Mouse (Mus musculus) cerebellum, adult 18-20 months (tissue): ENCODE results near the gene Lgalsl.

ENCODE experiments used
- DNase-seq, 2 experiments: peaks; one replicate each; pipeline ENCODE4 v3.0.0; 2021

The Lgalsl gene

GRCm38 (mm10) chr11:20778861-20779563 lies 51.8 kb downstream of the Lgalsl start:
- no peak for DNase-seq

- DNase-seq: no peak
Observed at GRCm38 (mm10) chr11:20778298-20778697, 52.6 kb downstream of the Lgalsl start.

- DNase-seq: no peak
Observed at GRCm38 (mm10) chr11:20776668-20777067, 54.2 kb downstream of the Lgalsl start.
